Mouse (Mus musculus) CH12.LX (cell line): ENCODE data around the gene Sipa1l2.

Source experiments
- CTCF ChIP-seq, 2 experiments: IDR thresholded peaks in 1 of 2; conservative IDR thresholded peaks in 1 of 2; 2 replicates each; pipeline ENCODE4 v1.5.1; 2011 to 2012; ENCODE audit warnings: low read depth in 2 of 2, low read length in 2 of 2, improper control_type of control experiment in 1 of 2, inconsistent platforms in 1 of 2, mild to moderate bottlenecking in 1 of 2, moderate library complexity in 1 of 2
- E2F4 ChIP-seq: IDR thresholded peaks from 2 replicates; pipeline ENCODE4 v1.6.1; 2011; ENCODE audit warnings: low read depth, low read length, improper control_type of control experiment; ENCODE audit not compliant: insufficient replicate concordance
- ELF1 ChIP-seq: IDR thresholded peaks from 2 replicates; pipeline ENCODE4 v1.6.1; 2014; ENCODE audit warnings: low read depth, mild to moderate bottlenecking, inconsistent platforms, low read length, improper control_type of control experiment
- EP300 ChIP-seq: IDR thresholded peaks from 2 replicates; pipeline ENCODE4 v1.6.1; 2011; ENCODE audit warnings: low read length, improper control_type of control experiment
- ETS1 ChIP-seq: conservative IDR thresholded peaks from 2 replicates; pipeline ENCODE4 v1.6.1; 2012; ENCODE audit warnings: low read depth, mild to moderate bottlenecking, inconsistent platforms, low read length, improper control_type of control experiment, moderate library complexity
- GABPA ChIP-seq: IDR thresholded peaks from 2 replicates; pipeline ENCODE4 v1.6.1; 2012; ENCODE audit warnings: low read depth, low read length, improper control_type of control experiment, inconsistent platforms; ENCODE audit not compliant: insufficient replicate concordance
- JUND ChIP-seq: conservative IDR thresholded peaks from 2 replicates; pipeline ENCODE4 v1.6.1; 2011; ENCODE audit warnings: low read depth, low read length, improper control_type of control experiment
- MAZ ChIP-seq: IDR thresholded peaks from 2 replicates; pipeline ENCODE4 v1.6.1; 2012; ENCODE audit warnings: low read depth, mild to moderate bottlenecking, inconsistent platforms, low read length, improper control_type of control experiment, moderate library complexity
- POLR2A ChIP-seq: IDR thresholded peaks from 2 replicates; pipeline ENCODE4 v1.6.1; 2011; ENCODE audit warnings: low read depth, mild to moderate bottlenecking, improper control_type of control experiment, low read length
- POLR2AphosphoS2 ChIP-seq: IDR thresholded peaks from 2 replicates; pipeline ENCODE4 v1.6.1; 2011; ENCODE audit warnings: low read depth, low read length, improper control_type of control experiment
- SIN3A ChIP-seq: IDR thresholded peaks from 2 replicates; pipeline ENCODE4 v1.6.1; 2012; ENCODE audit warnings: low read length, improper control_type of control experiment, inconsistent platforms
- USF2 ChIP-seq: conservative IDR thresholded peaks from 2 replicates; pipeline ENCODE4 v1.6.1; 2011; ENCODE audit warnings: low read depth, low read length, improper control_type of control experiment
- ZC3H11A ChIP-seq: IDR thresholded peaks from 2 replicates; pipeline ENCODE4 v1.6.1; 2012; ENCODE audit warnings: low read depth, mild to moderate bottlenecking, inconsistent platforms, low read length, improper control_type of control experiment
- ZNF384 ChIP-seq: IDR thresholded peaks from 2 replicates; pipeline ENCODE4 v1.6.1; 2012; ENCODE audit warnings: low read depth, low read length, improper control_type of control experiment, inconsistent platforms

DNA sequence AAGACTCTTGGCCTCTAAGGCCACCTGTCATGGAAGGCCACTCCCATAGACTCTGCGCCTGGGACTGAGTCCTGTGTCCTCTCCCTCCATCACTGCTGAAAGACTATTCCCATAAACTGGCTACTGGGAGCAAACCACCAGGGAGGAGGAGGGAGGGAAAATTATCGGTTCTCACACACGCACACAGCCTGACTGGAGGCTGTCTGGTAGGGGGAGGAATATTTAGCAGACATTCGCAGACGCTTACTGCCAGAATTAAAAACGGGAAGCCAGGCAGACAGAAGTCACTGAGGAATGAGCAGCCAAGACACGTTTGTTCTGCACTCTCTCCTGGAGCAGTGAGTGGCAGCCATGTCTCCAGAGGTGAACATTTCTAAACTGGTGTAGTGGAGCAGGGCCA is 35.9 kb downstream of the Sipa1l2 start:
- TF ChIP-seq CTCF (conservative IDR thresholded peaks at IDR 0.05 in 1 of 2, IDR thresholded peaks at IDR 0.05 in 1 of 2; ENCODE audit: low read depth in 2 of 2, low read length in 2 of 2) (no peak), POLR2A (no peak), JUND (no peak), MAZ (no peak), SIN3A (no peak), USF2 (no peak), POLR2AphosphoS2 (no peak), EP300 (no peak), ZC3H11A (no peak), GABPA (no peak), E2F4 (no peak), ELF1 (no peak), ZNF384 (no peak), ETS1 (no peak)
